Mouse (Mus musculus) cerebellum, adult 9-10 months (tissue): ENCODE data around the gene Fam222a.
A peak's percentile ranks its signal among the peaks of the same experiment; 100 is the strongest.

Source experiments
- DNase-seq: peaks from one replicate; pipeline ENCODE4 v3.0.0; 2022

Gene Fam222a

DNA sequence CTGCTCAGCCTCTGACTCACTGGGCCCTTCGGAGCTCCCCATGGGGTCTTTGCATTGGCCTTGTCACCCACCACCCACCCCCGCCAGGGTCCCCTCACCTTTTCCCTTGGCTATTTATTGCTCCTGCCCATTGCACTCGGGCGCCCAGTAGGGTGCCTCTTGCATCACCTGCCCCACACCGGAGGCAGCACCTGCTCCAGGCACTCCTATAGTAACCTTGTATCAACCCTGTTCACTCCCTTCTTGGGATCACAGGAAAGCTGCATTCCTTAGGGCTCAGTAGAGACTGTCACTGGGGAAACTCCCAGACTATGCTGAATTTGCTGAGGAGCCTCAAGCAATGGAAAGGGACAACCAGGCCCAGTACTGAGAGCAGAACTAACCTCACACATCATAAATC is 6.9 kb upstream of the Fam222a start:
- no peak for DNase-seq

DNA sequence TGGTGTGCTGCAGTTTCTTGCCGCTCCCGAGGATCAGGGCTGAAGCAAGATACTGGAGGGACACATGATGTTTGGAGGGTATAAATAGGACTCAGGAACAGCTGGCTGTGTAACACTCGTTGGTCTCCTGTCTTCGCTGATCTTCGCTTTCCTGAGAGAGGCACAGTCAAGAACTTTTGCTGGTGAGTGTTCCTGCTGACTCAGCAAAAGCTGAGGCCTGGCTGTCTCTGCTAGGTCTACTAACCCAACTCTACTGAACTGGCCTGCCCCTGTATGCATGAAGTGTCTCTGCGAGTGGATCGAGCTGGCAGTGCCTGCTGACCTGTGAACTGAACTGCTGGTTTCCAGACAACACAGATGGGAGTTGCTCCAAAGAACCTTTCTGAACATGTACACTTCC is 3.8 kb upstream of the Fam222a start:
- no peak for DNase-seq

DNA sequence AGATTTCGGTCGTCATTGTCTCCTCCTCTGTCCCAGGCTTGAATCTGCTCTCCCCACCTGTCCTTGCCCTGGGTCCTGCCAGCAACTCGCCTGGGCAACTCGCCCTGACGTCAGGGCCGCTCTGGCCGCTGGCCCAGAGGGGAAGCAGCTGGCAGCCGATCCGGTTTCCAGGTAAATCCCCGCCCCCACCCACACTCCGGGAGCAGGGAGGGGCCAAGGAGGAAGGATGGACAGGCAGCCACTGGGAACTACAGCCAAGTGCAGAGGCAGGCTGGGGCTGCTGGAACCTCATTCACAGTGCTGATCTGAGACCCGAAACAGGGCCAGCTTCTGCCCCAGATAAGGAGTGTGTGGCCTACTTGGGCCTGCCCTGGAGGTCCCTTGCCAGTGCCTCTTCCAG is 2.5 kb upstream of the Fam222a start:
- DNase-seq, result peak; percentile 65

DNA sequence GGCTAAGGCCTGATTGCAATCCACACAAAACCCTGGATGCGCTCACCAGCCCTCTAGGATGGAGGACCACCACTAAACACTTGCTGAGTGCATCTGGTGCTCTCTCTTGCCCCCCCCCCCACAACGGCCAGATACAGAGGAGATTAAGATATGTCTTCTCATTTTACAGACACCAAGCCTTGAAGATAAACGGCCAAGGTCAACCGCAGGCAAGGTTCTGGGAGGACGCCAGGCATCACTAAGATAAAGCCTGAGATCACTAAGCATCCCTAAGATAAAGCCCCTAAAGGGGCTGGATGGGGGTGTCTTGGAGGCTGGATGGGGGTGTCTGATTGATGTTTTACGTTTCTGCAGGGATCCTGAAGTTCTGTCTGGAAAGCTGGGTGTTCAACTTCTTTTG is 2.1 kb upstream of the Fam222a start:
- DNase-seq, result no peak

DNA sequence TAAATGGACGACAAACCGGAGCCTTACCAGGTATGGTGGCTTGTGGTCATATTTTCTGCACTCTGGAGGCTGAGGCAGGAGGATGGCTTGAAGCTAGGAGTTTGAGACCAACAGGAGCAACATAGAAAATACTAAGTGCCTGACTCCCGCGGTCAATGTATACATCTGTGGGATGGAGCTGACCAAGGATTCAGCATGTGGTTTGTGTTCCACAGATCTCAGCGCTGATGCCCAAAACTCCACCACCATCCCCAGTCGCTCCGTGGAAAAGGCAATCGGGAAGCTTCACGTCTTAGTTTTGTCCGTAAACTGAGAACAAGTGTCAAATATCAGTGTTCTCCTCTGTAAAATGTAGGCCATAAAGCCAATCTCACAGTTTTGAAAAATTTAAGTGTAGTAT is 1.4 kb upstream of the Fam222a start:
- DNase-seq, result peak; percentile 51

DNA sequence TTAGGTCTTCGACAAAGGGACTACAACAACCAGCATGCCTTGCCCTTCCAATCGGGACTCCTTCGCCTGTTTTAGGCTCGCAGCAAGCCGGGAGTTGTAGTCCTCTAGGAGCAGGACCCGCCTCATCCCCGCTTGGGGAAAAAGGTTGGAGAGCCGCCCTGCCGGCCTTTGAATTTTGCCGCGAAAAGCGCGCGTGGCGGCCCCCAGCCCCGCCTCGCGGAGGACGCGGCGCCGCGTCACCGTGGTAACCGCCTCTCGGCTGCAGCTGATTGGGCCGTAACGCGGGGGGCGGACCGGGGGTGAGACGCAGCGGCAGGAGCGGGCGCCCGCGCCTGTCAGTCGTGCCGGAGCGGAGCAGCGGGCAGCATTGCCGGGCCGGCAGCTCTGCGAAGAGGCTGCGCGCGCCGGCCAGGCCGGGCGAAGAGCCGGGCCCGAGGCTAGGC is 720 bp upstream of the Fam222a start:
- DNase-seq, result peak; percentile 95

DNA sequence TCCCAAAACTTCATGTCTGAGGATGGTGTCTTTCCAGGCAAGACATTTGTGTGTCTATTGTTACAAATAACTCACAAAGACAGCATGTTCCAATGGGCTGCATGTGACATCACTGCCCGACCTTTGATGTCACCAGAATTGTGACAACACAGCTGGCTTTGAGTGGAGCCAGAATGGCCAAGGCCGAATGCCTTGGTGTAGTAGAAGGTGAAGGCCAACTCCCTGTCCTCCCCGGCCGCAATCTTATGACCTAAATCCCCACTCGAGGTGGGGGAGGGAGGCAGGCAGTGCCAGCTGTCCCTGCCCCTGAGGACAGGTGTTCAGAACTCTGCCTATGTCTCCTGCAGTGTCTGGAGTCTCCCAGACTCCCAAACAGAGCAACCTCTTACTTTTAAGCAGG is 1.0 kb downstream of the Fam222a start:
- DNase-seq, result peak; percentile 48

DNA sequence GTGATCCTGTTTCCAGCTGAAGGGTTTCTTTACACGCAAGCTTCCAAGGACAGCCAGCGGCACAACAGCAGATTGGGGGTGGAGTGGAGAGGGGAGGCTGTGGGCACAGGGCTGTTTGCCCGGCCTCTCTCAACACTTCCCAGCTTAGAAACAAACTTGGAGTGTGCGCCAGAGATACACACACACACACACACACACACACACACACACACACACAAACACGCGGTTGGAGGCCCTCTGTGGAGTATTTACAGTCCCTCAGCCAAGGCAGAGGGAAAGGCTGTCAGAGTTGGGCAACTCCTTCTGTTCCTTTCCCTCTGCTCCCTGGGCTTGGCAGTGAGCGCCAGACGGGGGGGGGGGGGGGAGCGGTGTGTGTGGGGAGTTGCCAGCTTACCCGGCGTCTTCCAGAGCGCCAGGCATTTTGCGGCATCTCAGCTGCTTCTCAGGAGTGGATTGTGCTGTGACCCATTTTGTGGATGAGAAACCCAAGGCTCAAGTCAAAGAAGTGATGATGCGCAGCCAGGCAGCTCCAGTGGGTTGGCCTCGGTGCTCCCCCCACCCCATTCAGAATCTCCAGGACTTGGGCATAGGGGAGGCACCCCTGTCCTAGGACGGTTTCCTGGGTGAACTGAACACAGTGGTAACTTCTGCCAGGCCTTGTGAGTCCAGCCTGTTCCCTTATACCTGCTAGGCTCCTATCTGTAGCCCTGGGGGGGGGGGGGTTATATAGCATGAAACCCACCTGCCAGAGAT is 2.3 kb downstream of the Fam222a start:
- peak; percentile 67 for DNase-seq

DNA sequence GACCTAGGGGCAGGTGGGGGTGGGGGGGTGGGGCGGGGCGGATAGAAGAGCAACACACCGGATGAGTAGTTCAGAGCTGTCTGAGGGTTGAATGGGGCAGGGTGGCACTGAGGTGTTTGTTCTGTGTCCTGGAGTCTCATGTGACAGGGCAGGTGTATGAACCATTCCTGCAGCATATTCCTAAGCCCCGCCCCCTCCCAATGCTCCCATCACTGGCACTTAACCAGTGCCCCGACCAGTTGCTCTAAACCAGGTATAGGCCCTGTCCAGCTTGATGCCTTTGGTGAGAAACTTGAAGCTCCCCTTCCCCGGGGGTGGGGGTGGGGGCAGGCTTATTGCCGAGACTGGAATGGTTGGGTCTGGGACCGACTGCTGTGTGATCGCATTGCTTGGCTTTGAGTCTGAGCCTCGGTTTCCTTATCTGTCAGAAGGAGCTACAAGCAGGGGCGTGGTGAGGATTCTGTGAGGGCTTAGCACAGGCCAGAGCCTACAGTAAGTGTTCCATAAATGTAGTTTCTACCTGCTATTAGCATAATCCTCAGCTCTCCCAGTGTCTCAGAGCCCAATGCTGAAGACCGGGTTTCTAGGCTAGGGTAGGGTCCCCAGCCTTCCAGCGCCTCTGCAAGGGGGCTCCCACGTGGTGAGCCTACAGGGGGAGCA is 3.1 kb downstream of the Fam222a start:
- peak; percentile 52 for DNase-seq

DNA sequence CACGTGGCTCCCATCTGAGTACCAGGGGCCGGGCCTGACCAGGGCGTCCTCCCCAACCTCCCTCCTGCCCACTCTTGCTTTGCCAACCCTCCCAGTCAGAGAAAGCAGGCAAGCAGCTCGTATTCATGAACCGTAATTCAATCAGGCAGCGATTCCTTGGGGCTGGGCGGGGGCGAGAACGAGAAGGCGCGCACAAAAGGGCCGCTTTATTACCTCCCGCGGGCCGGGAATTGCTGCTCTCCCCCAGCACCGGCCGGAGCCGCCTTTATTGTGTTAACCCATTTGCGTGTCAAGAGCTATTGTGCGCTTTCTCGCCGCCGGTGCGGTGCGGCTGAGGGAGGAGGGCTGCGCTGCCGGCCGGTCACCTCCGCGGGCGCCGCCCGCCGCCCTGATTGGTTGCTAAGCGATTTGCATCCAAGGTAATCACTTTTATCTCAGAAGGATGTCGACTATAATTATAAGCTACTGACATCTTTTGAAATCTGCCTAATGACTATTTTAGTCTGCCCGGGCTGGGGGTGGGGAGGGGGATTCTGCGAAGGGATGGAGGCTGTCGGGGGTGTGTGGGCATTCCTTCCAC is 3.7 kb downstream of the Fam222a start:
- no peak for DNase-seq

DNA sequence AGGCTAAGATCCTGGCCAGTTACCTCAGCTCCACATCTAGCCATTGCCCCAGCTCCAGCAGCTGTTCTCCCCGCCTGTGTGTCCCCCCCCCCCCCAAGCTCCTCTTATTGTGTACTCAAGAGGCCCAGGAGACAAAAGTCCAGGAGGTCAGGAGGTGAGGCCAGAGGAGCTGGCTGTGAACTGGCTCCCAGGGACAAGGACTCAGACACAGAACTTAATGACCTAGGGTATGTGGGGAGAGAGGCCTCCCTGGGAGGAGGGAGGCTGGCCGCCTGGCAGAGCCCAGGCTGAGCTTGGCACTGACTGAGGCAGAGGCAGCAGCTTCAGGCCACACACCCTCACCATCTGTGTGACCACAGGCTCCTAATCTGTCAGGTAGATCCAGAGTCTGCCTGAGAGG is 5.2 kb downstream of the Fam222a start:
- no peak for DNase-seq

DNA sequence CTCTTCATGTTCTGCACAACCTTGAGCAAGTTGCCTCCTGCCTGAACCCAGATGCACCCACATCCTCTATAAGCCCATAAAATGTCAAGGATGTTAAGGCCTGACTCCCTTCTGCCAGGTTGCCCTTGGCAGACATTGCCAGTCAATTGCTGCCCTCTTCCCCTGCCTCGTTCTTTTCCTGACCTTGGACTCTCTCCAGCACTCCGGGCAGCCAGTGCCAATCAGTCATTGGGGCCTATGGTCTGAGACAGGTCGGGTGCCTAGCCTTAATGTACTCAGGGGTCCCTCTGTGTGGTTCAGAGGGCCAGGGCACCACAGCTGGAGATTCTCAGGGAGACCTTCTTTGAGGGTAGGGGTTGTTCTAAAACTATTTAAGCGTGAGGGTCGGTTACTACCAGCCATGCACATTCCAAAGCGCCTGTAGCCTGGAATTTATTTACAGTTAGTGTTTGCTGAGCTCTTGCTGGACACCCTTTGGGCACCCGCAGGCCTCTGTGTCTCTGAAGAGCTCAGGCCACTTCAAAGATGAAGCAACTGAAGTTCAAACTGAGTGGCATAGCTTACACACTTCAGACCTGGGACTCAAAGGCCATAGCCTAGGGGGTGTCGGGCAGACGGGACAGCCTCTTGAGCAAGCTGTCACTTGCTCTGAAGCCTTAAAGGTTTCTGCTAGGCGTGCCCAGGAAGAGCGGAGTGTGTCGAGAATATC is 6.3 kb downstream of the Fam222a start:
- no peak for DNase-seq

DNA sequence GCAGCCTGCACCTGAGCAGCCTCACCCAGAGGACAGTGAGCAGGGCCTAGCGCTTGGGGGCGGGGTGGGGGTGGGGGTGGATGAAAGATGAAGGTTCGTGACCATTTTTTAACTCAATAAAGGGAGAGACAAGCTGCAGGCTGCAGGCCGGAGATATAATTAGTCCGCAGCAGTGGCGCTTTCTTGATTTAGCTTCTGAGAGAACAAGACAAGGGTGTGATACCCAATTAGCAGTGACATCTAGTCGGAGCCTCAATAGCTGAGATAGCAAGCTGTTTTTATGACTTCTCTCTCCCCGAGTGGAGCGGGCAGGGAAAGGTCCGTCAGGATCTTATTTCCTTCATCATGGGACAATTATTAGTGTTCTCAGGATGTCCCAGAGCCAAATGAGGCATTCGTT is 7.2 kb downstream of the Fam222a start:
- DNase-seq, result no peak

DNA sequence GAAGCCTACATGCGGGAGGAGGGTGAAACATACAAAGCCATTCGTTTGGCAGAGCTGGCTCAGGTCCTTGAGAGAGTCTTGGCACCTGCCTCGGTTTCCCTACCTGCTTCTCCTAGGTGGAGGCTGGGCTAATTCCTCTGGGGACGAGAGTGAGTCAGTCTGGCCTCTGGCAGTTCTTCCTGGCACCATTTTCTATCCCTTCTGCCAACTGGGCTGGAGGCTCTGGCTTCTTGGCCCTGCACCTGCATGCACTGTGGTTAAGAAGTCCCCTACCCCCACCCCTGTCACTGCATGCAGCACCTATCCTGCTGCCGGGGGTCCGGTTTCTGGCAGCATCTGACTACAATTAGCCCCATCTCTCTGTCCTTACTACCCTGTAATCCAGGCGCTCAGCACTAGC is 7.7 kb downstream of the Fam222a start:
- peak; percentile 73 for DNase-seq

DNA sequence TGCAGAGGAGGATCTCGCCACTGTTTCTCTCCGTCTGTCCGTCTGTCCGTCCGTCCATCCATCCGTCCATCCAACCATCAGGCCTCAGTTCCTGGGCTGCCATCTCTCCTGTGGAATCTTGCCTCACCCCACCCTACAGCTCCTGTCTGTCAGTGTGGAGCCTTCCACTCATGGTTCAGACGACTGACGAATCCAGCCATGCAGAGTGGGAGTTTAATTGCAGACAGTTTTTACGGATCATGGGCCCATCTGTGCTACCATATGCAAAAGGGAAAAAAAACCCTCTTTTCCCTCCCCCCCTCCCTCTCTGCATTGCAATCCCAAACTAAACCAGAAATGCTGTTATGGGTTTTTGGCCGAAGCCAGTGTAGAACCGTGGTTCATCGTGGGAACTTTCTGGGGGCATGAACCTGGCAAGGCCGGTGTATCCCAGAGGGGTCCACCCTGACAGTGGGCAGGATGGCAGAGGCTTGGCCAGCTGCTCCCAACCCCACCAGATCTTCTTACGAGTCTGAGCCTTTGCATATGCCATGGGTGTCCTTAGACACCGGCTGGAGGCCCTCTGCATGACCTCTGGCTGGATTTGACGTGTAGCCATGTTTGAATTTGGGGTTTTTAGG is 8.3 kb downstream of the Fam222a start:
- DNase-seq, result no peak

DNA sequence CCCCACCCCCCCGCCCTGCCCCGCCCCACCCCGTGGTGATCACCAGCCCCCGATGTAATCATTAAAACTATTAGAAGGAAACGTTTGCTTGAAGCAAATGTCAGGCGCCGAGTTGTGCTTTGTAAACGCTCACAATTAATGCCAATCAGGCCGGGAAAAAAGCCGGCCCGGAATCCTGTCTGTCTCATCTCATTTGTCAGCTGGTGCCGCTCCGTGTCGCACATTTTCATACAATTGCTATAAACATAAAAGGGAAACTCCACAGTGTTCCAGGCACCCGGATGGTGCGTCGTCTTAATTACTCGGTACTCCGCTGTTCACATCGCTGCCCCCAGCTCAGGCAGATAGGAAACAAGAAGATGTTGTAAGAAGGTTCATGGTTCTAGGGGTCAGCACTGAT is 10.5 kb downstream of the Fam222a start:
- DNase-seq, result no peak

DNA sequence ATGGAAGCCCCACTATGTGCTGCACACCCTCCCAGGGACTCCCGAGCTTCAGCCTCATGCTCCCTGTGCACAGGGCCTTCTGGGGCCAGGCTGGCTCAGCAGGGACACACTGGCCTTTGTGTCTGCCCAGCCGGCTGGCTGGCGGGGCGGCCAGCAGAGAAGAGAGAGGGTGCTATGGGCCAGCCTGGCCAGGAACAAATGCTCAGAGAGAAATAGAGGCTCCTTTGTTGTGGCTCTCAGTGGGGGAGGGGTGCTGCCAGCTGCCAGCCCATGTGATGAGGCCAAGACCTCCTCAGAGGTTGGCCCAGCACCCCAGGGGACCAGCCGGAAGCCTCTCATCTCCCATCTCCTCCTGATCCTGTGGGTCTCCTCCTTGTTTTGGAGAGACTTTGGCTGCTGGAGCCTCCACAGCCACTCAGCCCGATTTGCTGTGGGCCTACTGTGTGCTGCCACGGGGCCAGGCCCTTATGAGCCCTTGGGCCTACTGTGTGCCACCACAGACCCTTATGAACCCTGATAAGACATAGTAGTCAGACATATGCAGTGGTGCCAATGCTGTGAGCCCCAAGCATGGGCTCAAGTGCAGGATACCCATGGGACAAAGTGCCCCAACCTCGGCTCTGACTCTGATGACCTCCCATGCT is 12.0 kb downstream of the Fam222a start:
- peak; percentile 46 for DNase-seq

DNA sequence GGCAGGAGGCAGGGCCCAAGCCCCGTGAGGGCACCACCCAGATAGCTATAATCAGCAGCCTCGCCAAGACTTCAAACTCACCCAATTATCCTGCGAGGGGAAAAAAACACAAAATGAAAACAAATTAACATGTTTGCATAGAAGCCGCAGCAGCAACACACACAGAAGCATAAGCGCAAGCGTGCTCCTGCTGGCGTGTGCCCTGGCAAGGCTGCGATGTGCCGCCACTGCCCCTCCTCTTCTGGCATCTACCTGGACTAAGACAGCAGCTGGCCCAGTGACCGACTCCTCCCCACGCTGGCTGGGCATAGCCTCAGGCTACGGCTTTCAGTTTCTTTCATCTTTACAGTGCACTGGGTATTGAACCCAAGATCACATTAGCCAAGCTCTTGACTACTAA is 13.7 kb downstream of the Fam222a start:
- no peak for DNase-seq

DNA sequence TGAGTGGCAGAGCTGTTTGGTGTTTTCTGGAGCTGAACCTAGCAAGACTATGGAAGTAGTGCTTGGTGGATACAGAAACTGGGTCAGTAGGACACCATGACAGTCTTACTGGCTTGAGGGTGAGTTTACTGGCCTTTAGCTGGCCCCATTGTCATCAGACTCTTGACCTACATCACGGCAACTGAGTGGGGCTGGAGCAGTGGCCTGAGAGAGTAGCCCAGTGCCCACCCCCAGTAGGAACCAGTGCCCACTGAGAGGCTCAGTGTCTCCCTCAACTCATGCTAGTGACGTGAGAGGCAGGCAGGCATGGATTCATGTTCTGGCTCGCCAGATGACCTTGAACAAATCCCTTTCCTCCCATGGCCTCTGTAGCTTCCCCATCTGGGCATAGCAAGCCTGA is 15.2 kb downstream of the Fam222a start:
- no peak for DNase-seq

DNA sequence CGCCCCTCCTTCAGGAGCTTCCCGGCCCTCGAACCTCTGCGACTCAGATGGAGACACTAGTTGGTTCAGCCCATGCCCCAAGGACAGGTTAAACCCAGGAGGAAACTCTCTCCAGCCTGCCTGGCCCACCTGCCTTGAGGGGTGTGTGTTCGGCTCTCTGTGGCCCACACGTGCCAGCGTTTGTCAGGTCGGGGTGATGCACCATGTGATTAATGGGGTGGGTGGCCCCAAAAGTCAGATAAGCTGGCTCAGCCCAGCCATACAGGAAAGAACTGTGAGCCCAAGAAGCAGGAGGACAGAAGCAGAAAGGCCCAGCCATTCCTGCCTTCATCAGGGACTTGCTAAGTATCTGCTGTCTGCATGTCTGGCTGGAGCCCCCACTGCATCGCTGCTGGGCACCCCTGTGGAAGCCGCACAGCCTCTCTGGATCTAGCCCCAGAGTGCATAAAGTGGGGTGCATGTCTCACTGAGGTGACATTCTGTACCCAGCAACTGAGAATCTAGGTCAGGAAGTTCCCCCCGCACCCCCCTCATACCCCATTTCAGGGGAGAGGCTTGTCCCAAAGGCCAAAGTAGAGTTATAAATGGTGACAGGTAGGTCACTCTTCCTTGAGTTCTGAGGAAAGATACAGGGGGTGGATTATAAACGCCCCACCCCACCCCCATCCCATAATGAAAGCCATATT is 15.8 kb downstream of the Fam222a start:
- no peak for DNase-seq

DNA sequence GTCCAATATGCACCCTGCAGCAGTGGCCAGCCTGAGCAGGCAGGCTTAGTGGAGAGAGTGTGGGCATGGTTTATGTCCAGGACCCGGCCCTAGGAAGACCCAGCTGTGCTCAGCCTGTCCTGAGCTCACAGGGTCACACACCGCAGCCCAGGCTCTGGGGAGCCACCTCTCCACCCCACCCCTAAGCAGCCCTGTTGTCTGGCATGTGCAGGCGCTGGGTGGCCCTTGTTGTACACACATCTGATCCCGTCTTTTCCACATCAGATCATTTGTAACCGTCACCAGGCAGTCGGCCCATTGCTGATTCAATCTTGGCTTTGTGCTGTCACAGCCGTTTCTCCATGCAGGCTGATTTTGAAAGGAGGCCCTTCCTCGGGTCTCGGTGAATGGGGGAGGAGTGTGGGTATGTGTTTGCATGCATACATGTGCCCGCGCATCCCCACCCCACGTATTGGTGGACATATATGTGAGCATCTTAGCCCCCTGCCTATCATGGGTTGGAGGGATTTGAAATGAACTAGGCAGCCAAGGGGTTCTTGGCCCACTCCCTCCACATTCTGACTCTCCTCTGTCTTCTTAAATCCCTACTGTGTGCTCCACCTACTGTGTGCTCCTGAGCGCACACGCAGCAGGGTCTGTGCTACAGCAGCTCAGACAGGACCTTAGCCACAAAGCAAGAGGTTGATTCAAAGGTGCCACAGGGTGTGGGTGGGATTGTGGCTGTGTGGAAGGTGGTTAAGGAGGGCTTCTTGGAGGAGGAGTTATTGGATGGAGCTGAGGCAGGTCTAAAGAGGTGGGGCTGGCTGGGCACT is 16.7 kb downstream of the Fam222a start:
- DNase-seq, result no peak
